Mouse (Mus musculus) ES-E14 (cell line): ENCODE results near the gene Sorcs1. TPM values are rescaled to one million over a fixed set of nuclear protein-coding genes. Genes with fewer than 3 reads are reported as not detected.

ENCODE experiments used
- DNase-seq: peaks from one replicate; pipeline ENCODE4 v3.0.0-alpha.2; 2013; ENCODE audit warnings: low read depth, low spot score
- H3K27ac ChIP-seq: 2 replicates; pipeline ENCODE4 v1.5.1; 2012; ENCODE audit warnings: low read depth, mild to moderate bottlenecking, low read length, moderate library complexity, mixed read lengths; ENCODE audit not compliant: poor library complexity, insufficient read depth, severe bottlenecking
- H3K36me3 ChIP-seq: 2 replicates; pipeline ENCODE4 v1.6.1; 2012; ENCODE audit warnings: mild to moderate bottlenecking, low read length, moderate library complexity, mixed read lengths; ENCODE audit not compliant: control insufficient read depth, poor library complexity, insufficient read depth, severe bottlenecking
- H3K4me1 ChIP-seq, 2 experiments: fragments of 150-350 bp in 1 of 2; sonication (generic) in 1 of 2; 2 replicates each; pipeline ENCODE4 v1.6.1; 2012; ENCODE audit warnings: low read length in 2 of 2, mild to moderate bottlenecking in 1 of 2, mixed read lengths in 1 of 2; ENCODE audit not compliant: control insufficient read depth in 2 of 2, insufficient read depth in 2 of 2, poor library complexity in 1 of 2
- H3K4me3 ChIP-seq, 2 experiments: fragments of 150-350 bp in 1 of 2; sonication (generic) in 1 of 2; 2 replicates each; pipeline ENCODE4 v1.5.1; 2012; ENCODE audit warnings: low read length in 2 of 2, low read depth in 1 of 2, mild to moderate bottlenecking in 1 of 2, mixed read lengths in 1 of 2; ENCODE audit not compliant: insufficient read depth in 1 of 2, poor library complexity in 1 of 2, severe bottlenecking in 1 of 2
- H3K9ac ChIP-seq: 2 replicates; pipeline ENCODE4 v1.6.1; 2012; ENCODE audit warnings: low read depth, mild to moderate bottlenecking, low read length, mixed read lengths; ENCODE audit not compliant: poor library complexity, insufficient read depth, severe bottlenecking
- H3K9me3 ChIP-seq: fragments of 150-350 bp; sonication (generic); 2 replicates; pipeline ENCODE4 v1.6.1; 2012; ENCODE audit warnings: low read depth, mild to moderate bottlenecking, low read length; ENCODE audit not compliant: control insufficient read depth, insufficient read depth
- CHD2 ChIP-seq: IDR thresholded peaks from 2 replicates; pipeline ENCODE4 v1.6.1; 2014; ENCODE audit warnings: mild to moderate bottlenecking, low read depth, low read length, inconsistent platforms
- HCFC1 ChIP-seq: IDR thresholded peaks from 2 replicates; pipeline ENCODE4 v1.6.1; 2012; ENCODE audit warnings: low read length, inconsistent platforms, borderline replicate concordance; ENCODE audit not compliant: insufficient read depth
- MAFK ChIP-seq: IDR thresholded peaks from 2 replicates; pipeline ENCODE4 v1.6.1; 2014; ENCODE audit warnings: mild to moderate bottlenecking, low read depth, low read length, inconsistent platforms; ENCODE audit not compliant: insufficient read depth
- ZC3H11A ChIP-seq: IDR thresholded peaks from 2 replicates; pipeline ENCODE4 v1.6.1; 2012; ENCODE audit warnings: low read depth, mild to moderate bottlenecking, inconsistent platforms, low read length, borderline replicate concordance
- ZNF384 ChIP-seq: IDR thresholded peaks from 2 replicates; pipeline ENCODE4 v1.6.1; 2012; ENCODE audit warnings: low read depth, low read length, inconsistent platforms
- in situ Hi-C, 2 experiments: fragments of 600-800 bp; cut with MboI; formaldehyde crosslinking; loops; one replicate each; pipeline ENCODE4 v1.15.1; 2025; ENCODE audit warnings: low sequenced_read_pairs in 2 of 2, inconsistent platforms in 1 of 2; ENCODE audit not compliant: unreplicated experiment in 2 of 2
- total RNA-seq: library from RNA; depleted of rRNA; stranded (reverse); fragments of 300-350 nt; gene quantifications from 2 replicates; pipeline ENCODE4 v1.2.3, GENCODE M21; 2012

The Sorcs1 gene
- total RNA-seq, 1 experiment = 0.09 TPM

- Histone ChIP-seq H3K9ac (no peak overlapping the region), H3K4me3 (no peak overlapping the region), H3K4me1 (no peaks in the 10 kb centered on the region), H3K27ac (no peak overlapping the region), H3K36me3 (no peaks in the 10 kb centered on the region), H3K9me3 (no peaks in the 10 kb centered on the region)
- in situ Hi-C loops = no loop called here
- TF ChIP-seq CHD2 = no peak
- TF ChIP-seq HCFC1 = no peak
- no peak for TF ChIP-seq ZC3H11A
- TF ChIP-seq ZNF384 = no peak
- TF ChIP-seq MAFK = no peak
- DNase-seq = peak; percentile 12
Measured at GRCm38 (mm10) chr19:50145919-50146318, 532.5 kb downstream of the Sorcs1 start.

GRCm38 (mm10) chr19:50141853-50142252, 536.6 kb downstream of the Sorcs1 start:
- no peak for DNase-seq
- Histone ChIP-seq H3K9me3 (no peaks in the 10 kb centered on the region), H3K4me1 (no peaks in the 10 kb centered on the region), H3K36me3 (no peaks in the 10 kb centered on the region), H3K9ac (no peak overlapping the region), H3K27ac (no peak overlapping the region), H3K4me3 (no peak overlapping the region)
- in situ Hi-C loops = no loop called here
- TF ChIP-seq CHD2 (no peak), MAFK (no peak), ZNF384 (no peak), ZC3H11A (no peak), HCFC1 (no peak)

- Histone ChIP-seq H3K27ac (no peak overlapping the region), H3K36me3 (no peaks in the 10 kb centered on the region), H3K9ac (no peak overlapping the region), H3K4me3 (no peak overlapping the region), H3K4me1 (no peaks in the 10 kb centered on the region), H3K9me3 (no peaks in the 10 kb centered on the region)
- TF ChIP-seq ZNF384 (no peak), ZC3H11A (no peak), HCFC1 (no peak), CHD2 (no peak), MAFK (no peak)
- in situ Hi-C loops = loop anchor here in 1 of 2 experiments (5.0 kb wide), 1 partner anchor 47 kb away; no protein-coding TSS in a partner anchor
- no peak for DNase-seq
Measured at GRCm38 (mm10) chr19:50134656-50135055, 543.8 kb downstream of the Sorcs1 start.

GRCm38 (mm10) chr19:50105842-50106585, 572.4 kb downstream of the Sorcs1 start:
- no peak overlapping the region for H3K9ac ChIP-seq
- no peak for DNase-seq
- in situ Hi-C loops = no loop called here
- no peaks in the 10 kb centered on the region for H3K36me3 ChIP-seq
- no peaks in the 10 kb centered on the region for H3K9me3 ChIP-seq
- no peak for TF ChIP-seq CHD2
- no peak for TF ChIP-seq ZNF384
- TF ChIP-seq HCFC1 = no peak
- no peak for TF ChIP-seq ZC3H11A
- TF ChIP-seq MAFK = no peak
- no peak overlapping the region for H3K27ac ChIP-seq
- H3K4me3 ChIP-seq = no peak overlapping the region
- H3K4me1 ChIP-seq = no peaks in the 10 kb centered on the region
